Mouse (Mus musculus): ENCODE results near the gene Trip11. TPM values are rescaled to one million over a fixed set of nuclear protein-coding genes. Genes with fewer than 3 reads are reported as not detected.

Trip11 gene
- total and polyA plus RNA-seq, 3 experiments: 5.1 to 12.8 (median 10.4) TPM

DNA sequence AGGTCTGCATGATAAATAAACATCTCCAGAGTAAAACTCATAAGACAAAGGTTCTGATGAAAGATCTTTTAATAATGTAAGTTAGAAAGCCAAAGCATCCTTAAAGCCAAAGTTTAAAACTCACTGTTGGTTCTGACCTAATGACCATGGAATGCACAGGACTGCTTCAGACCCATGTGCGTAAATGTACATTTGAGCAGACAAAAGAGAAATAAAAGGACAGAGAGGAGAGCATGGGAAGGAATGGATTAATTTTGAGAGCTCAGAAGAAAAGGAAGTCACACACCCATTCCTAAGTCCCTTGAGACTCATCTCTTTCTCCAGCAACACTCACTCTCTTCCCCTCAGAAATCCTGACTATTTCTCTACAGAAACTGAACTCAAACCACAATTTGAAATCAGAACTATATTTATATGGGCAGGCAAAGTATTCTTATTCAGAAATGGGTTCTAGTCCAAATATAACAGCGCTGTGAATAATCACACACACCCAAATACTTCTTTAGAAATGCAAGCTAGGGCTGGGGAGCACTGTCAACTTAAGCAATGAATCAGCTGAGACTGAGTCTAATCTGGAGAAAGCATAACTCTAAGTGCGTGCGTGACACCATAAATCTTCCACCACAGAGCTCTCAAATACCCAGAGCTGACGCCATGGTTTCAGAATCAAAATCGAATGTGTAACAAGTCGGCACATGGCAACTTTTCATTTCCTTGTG, 61.1 kb downstream of the Trip11 start:
- dilution Hi-C loops (cut with MboI; ENCODE audit: extremely low pct_ligation_motif_present, extremely low pct_unique_long_range_greater_than_20kb, low sequenced_read_pairs): no loop called here
- H3K9me3 ChIP-seq (replicated peaks; ENCODE audit: low read length): no peaks in the 10 kb centered on the region
- no peak for DNase-seq (ENCODE audit: extremely low read depth)
- H3K36me3 ChIP-seq (replicated peaks in 1 of 2; ENCODE audit: control insufficient read depth in 1 of 2, insufficient read depth in 1 of 2, low read length in 1 of 2): peaks cover 18 to 45% of the 10 kb centered on the region in 2 experiments
- no peaks in the 10 kb centered on the region for H3K27me3 ChIP-seq (replicated peaks)
- H3K4me3 ChIP-seq (replicated peaks in 1 of 3; ENCODE audit: low read depth in 2 of 3, low read length in 2 of 3, poor library complexity in 1 of 3): no peak overlapping the region
- in situ Hi-C loops (cut with MboI; ENCODE audit: low pct_ligation_motif_present, low pct_unique_long_range_greater_than_20kb, low sequenced_read_pairs): no loop called here
- TF ChIP-seq IRF4 (IDR thresholded peaks at IDR 0.05; ENCODE audit: low read depth, low read length) (no peak), MEF2A (IDR thresholded peaks at IDR 0.05; ENCODE audit: borderline replicate concordance, low read depth, low read length) (no peak), POLR2AphosphoS2 (IDR thresholded peaks at IDR 0.05; ENCODE audit: low read depth, low read length) (no peak), MAZ (IDR thresholded peaks at IDR 0.05; ENCODE audit: low read depth, low read length) (no peak), TCF12 (IDR thresholded peaks at IDR 0.05; ENCODE audit: low read depth, low read length) (no peak), MAX (IDR thresholded peaks at IDR 0.05; ENCODE audit: low read length) (no peak), MXI1 (IDR thresholded peaks at IDR 0.05; ENCODE audit: low read depth, low read length) (no peak), TBP (conservative IDR thresholded peaks at IDR 0.05; ENCODE audit: low read depth, low read length) (no peak), MAFK (IDR thresholded peaks at IDR 0.05; ENCODE audit: insufficient replicate concordance, low read length) (no peak)
- H3K4me2 ChIP-seq (ENCODE audit: insufficient read depth, low read depth, poor library complexity, severe bottlenecking): no peak overlapping the region
- H3K79me2 ChIP-seq (replicated peaks; ENCODE audit: control insufficient read depth, extremely low read depth, insufficient read depth, poor library complexity, severe bottlenecking): no peaks in the 10 kb centered on the region
- no peak overlapping the region for H3K27ac ChIP-seq (ENCODE audit: insufficient read depth, low read depth)
- no peaks in the 10 kb centered on the region for H3K4me1 ChIP-seq (ENCODE audit: control insufficient read depth in 1 of 2, insufficient read depth in 2 of 2)
- no peak overlapping the region for H3K9ac ChIP-seq (ENCODE audit: insufficient read depth, low read depth)

DNA sequence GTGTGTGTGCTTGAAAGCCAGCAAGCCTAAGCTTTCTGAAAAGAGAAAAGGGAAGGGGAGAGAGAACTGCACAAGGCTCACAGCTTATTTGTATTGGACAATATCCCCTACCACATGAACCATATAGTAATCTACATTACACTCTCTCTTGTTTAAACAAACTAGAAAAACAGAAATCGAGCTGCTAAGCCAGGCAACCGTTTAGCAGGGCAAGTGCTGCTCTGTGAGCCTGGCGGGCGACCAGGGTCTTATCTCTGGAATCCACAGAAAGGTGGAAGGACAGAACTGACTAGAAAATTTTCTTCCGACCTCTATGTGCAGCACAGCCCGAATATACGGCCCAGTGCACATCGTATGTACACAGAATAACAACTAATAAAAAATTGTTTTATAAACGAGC, 61.8 kb downstream of the Trip11 start:
- in situ Hi-C loops (cut with MboI; ENCODE audit: low pct_ligation_motif_present, low pct_unique_long_range_greater_than_20kb, low sequenced_read_pairs) (no loop called here), dilution Hi-C loops (cut with MboI; ENCODE audit: extremely low pct_ligation_motif_present, extremely low pct_unique_long_range_greater_than_20kb, low sequenced_read_pairs) (no loop called here)
- H3K27me3 ChIP-seq (replicated peaks): no peaks in the 10 kb centered on the region
- no peaks in the 10 kb centered on the region for H3K79me2 ChIP-seq (replicated peaks; ENCODE audit: control insufficient read depth, extremely low read depth, insufficient read depth, poor library complexity, severe bottlenecking)
- TF ChIP-seq MAX (IDR thresholded peaks at IDR 0.05; ENCODE audit: low read length): no peak
- no peak for TF ChIP-seq GABPA (IDR thresholded peaks at IDR 0.05; ENCODE audit: insufficient replicate concordance, low read depth, low read length)
- no peak for TF ChIP-seq MAFK (IDR thresholded peaks at IDR 0.05; ENCODE audit: insufficient replicate concordance, low read length)
- no peak for TF ChIP-seq RAD21 (IDR thresholded peaks at IDR 0.05; ENCODE audit: low read depth, low read length)
- no peak for TF ChIP-seq TBP (conservative IDR thresholded peaks at IDR 0.05; ENCODE audit: low read depth, low read length)
- TF ChIP-seq JUN (IDR thresholded peaks at IDR 0.05; ENCODE audit: insufficient read depth, low read depth, low read length): no peak
- TF ChIP-seq MYC (IDR thresholded peaks at IDR 0.05; ENCODE audit: low read depth, low read length): no peak
- no peak for TF ChIP-seq NELFE (IDR thresholded peaks at IDR 0.05; ENCODE audit: low read depth, low read length)
- TF ChIP-seq JUND (conservative IDR thresholded peaks at IDR 0.05; ENCODE audit: low read depth, low read length): no peak
- no peak for TF ChIP-seq POLR2AphosphoS2 (IDR thresholded peaks at IDR 0.05; ENCODE audit: low read depth, low read length)
- TF ChIP-seq PAX5 (IDR thresholded peaks at IDR 0.05; ENCODE audit: low read length): no peak
- TF ChIP-seq E2F4 (IDR thresholded peaks at IDR 0.05; ENCODE audit: insufficient replicate concordance, low read depth, low read length): no peak
- TF ChIP-seq SIN3A (IDR thresholded peaks at IDR 0.05; ENCODE audit: low read length): no peak
- no peak for TF ChIP-seq EP300 (IDR thresholded peaks at IDR 0.05; ENCODE audit: low read length)
- no peak for TF ChIP-seq POLR2A (IDR thresholded peaks at IDR 0.05; ENCODE audit: low read depth, low read length)
- no peak for TF ChIP-seq USF2 (conservative IDR thresholded peaks at IDR 0.05; ENCODE audit: low read depth, low read length)
- no peak overlapping the region for H3K4me2 ChIP-seq (ENCODE audit: insufficient read depth, low read depth, poor library complexity, severe bottlenecking)
- peaks cover 18 to 44% of the 10 kb centered on the region in 2 experiments for H3K36me3 ChIP-seq (replicated peaks in 1 of 2; ENCODE audit: control insufficient read depth in 1 of 2, insufficient read depth in 1 of 2, low read length in 1 of 2)
- H3K9ac ChIP-seq (ENCODE audit: insufficient read depth, low read depth): no peak overlapping the region
- H3K27ac ChIP-seq (ENCODE audit: insufficient read depth, low read depth): no peak overlapping the region
- H3K9me3 ChIP-seq (replicated peaks; ENCODE audit: low read length): no peaks in the 10 kb centered on the region
- no peaks in the 10 kb centered on the region for H3K4me1 ChIP-seq (ENCODE audit: control insufficient read depth in 1 of 2, insufficient read depth in 2 of 2)
- DNase-seq (ENCODE audit: extremely low read depth): no peak
- H3K4me3 ChIP-seq (replicated peaks in 1 of 3; ENCODE audit: low read depth in 2 of 3, low read length in 2 of 3, poor library complexity in 1 of 3): no peak overlapping the region
